Mouse (Mus musculus): ENCODE data around the gene Rgs12.

DNA sequence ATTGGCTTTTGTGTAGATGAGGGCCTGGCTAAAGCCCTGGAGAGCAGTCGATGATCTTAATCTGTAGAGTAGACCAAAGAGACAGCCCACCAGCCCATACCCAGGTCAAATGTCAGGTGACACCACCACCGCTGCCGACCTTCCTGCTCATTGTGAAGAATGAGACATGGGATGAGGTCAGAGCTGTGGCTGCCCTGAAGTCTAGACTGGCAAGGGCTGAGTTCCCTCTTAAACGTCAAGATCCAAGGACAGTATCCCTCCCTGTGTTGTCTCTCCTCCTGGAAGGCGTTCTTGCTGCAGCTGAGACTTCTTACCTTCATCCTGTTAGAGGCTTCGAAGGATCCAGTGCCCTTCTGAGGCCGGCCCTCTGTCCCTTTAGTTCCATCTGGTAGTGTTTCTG is 6.9 kb downstream of the Rgs12 start:
- TF ChIP-seq HCFC1 (IDR thresholded peaks at IDR 0.05; ENCODE audit: borderline replicate concordance, insufficient read depth, low read length) (no peak), CHD2 (IDR thresholded peaks at IDR 0.05; ENCODE audit: low read depth, low read length) (no peak), ZC3H11A (IDR thresholded peaks at IDR 0.05; ENCODE audit: borderline replicate concordance, low read depth, low read length) (no peak)
